Mouse (Mus musculus): ENCODE measurements around the gene Dnm3. TPM values are rescaled to one million over a fixed set of nuclear protein-coding genes. Genes with fewer than 3 reads are reported as not detected.

The Dnm3 gene
- total RNA-seq, 2 experiments from 2014 or later: 5.3 to 8.6 TPM

Small RNAs within 50 kb of the gene (microRNA-seq; reads per million reads assigned to microRNA genes)
- 27.5 to 40.4 reads per million in 2 experiments for gene Mir199a-2
- 978 to 1,904 reads per million in 2 experiments for gene Mir214

Other genes with a start within 250 kb of the Dnm3 start
- 1 to 10 TPM; 5.9 to 9.6 TPM for gene Mettl13, start 70.5 kb upstream of the Dnm3 start, total RNA-seq (2021)
- gene Vamp4, start 92.5 kb upstream of the Dnm3 start, total RNA-seq (2021): 10 to 100 TPM; 13.9 to 15.3 TPM
- gene Myoc, start 161.1 kb upstream of the Dnm3 start, total RNA-seq (2021): 10 to 100 TPM; 23.4 to 24.2 TPM
- gene Myocos, start 180.2 kb upstream of the Dnm3 start, total RNA-seq (2021): not detected

Measured in gastrocnemius, postnatal 36 days (tissue).